In genomic region chr8:81342236-81342998, GRCm38 (mm10) we compare ENCODE assay signal across 8 mouse cellular contexts. TPM values are rescaled to one million over a fixed set of nuclear protein-coding genes. Genes with fewer than 3 reads are reported as not detected.
A peak's percentile ranks its signal among the peaks of the same experiment; 100 is the strongest.
DNase-seq lines count a peak whose midpoint lies in the region; ATAC-seq lines count a peak whose summit lies in the region.

Inpp4b (plus strand) TSS chr8:81342556.

- peak; percentile 38 for DNase-seq in R1 (ENCODE audit: low read depth, low spot score)
- DNase-seq in cerebellum, postnatal 10 days, result peak; percentile 84 to 86
- peak; percentile 63 to 76 for DNase-seq in frontal cortex, postnatal 36 days (ENCODE audit: low spot score in 2 of 2)
- peak; percentile 53 for DNase-seq in hindbrain, embryonic 14.5 days (ENCODE audit: low spot score)
- peak; percentile 59 to 76 for DNase-seq in left cerebral cortex, adult 18-20 months (ENCODE audit: low spot score in 2 of 2)
- DNase-seq in lung, postnatal 36 days, result peak; percentile 70
- DNase-seq in retina, embryonic 14.5 days (ENCODE audit: low spot score), result peak; percentile 75
- peak; percentile 72 for DNase-seq in thymus, postnatal 25 days

- peak within 1 kb of the TSS; percentile 97 for H3K4me2 ChIP-seq in hindbrain, embryonic 14.5 days (replicated peaks)

- peaks cover 3% of the 10 kb centered on the region; the same call in 1 of the 2 replicates for H3K27me3 ChIP-seq in hindbrain, embryonic 14.5 days (ENCODE audit: control insufficient read depth, insufficient read depth, low read length)

- peak; percentile 80 for ATAC-seq in hindbrain, embryonic 14.5 days (ENCODE audit: low FRiP score)

- no peaks in the 10 kb centered on the region for H3K36me3 ChIP-seq in hindbrain, embryonic 14.5 days (replicated peaks; ENCODE audit: control insufficient read depth, insufficient read depth)

- H3K27ac ChIP-seq in hindbrain, embryonic 14.5 days, result peak within 1 kb of the TSS; percentile 70

- H3K4me3 ChIP-seq in hindbrain, embryonic 14.5 days (replicated peaks; ENCODE audit: low read length), result peak within 1 kb of the TSS; percentile 65

- H3K9me3 ChIP-seq in hindbrain, embryonic 14.5 days (ENCODE audit: control insufficient read depth, low read length), result peaks cover 13% of the 10 kb centered on the region; the same call in 1 of the 2 replicates

- peak within 1 kb of the TSS; percentile 77 for H3K9ac ChIP-seq in hindbrain, embryonic 14.5 days

- H3K4me1 ChIP-seq in hindbrain, embryonic 14.5 days (replicated peaks; ENCODE audit: control insufficient read depth, insufficient read depth, low read length), result no peaks in the 10 kb centered on the region; the same call in 1 of the 2 replicates

- WGBS in hindbrain, embryonic 14.5 days, result 1% methylated on average over 43 of the region's 46 CpGs

RNA-seq across cellular contexts. Expression of gene Inpp4b, which starts in this region (rescaled TPM):
- polyA plus RNA-seq in hindbrain, embryonic 14.5 days (2014; fragmentation: Nextera tagmentation; extraction: Ambion mirVana), result 9.9 and 11.4 TPM in 2 replicates
- total RNA-seq in left cerebral cortex, adult 18-20 months (2021), result 10 to 100 TPM; 11.0 to 11.5 TPM

Comparison
In these comparisons a context has a peak if more than half of its experiments do, and no peak if none do; other contexts are left out.
1. Peak in every context shown above with its lines: DNase-seq, ATAC-seq, H3K4me3 ChIP-seq and H3K27ac ChIP-seq.